Mouse (Mus musculus): ENCODE measurements at regions not wholly inside any gene's neighbourhood (a gene's known extent, or its start where the extent isn't known, plus 50 kb on each side); places are given as distances from the start of the nearest gene placed in this dataset.
"Not testable (repeated sequence)": the region's sequence is repeated elsewhere in the genome, so short reads cannot be mapped to it uniquely, and the experiment has no call there.

DNA sequence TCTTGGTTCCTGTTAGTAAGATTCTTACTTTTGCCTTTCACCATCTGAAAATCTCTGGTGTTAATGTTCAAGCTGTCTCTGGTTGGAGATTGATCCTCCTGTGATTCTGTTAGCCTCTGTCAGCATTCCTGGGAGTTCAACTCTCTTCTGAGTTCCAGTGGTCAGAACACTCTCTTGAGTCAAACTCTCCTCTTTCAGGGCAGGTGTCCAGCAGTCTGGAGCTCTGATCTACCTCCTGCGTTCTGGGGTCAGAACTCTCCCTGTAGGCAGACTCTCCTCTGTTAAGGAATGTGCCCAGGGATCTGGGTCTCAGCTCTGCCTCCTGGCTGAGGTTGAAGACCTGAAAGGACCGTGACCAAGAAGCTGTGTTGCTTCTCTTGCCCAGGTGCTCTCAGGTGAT is 581.3 kb downstream of the H2al1n start:
- not testable (repeated sequence) for H3K9ac ChIP-seq (replicated peaks; ENCODE audit: low read length, poor library complexity, severe bottlenecking); H3K36me3 ChIP-seq (ENCODE audit: insufficient read depth, low read length); H3K9me3 ChIP-seq (ENCODE audit: low read length); H3K27ac ChIP-seq (ENCODE audit: low read depth, low read length); H3K4me3 ChIP-seq (ENCODE audit: low read depth, low read length); H3K27me3 ChIP-seq (ENCODE audit: insufficient read depth, low read length); DNase-seq (ENCODE audit: low spot score); H3K4me2 ChIP-seq (ENCODE audit: low read depth, low read length, poor library complexity, severe bottlenecking); H3K4me1 ChIP-seq (ENCODE audit: insufficient read depth, low read length); ATAC-seq (ENCODE audit: low FRiP score)
- 93% methylated on average over 2 of the region's 2 CpGs for WGBS

DNA sequence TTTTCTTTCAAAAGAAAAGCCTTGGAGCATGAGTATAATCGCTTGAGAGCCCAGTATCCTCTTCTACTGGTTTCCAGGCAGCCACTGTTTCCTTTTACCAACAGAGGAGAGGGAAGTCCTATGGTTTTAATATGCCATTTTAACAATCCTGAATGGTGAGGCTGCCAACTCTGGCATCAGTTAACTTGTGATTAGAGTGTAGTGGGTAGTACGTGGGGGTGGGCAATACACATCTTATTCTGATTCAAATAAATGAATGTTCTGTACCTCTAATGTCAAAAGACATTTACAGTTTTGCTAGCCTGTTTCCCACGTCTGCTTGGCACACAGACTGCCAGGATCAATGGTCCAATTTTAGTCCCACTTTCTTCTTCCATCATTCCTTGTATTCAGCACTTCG is 624.9 kb downstream of the H2al1n start:
- DNase-seq (ENCODE audit: low spot score) (no peak), ATAC-seq (ENCODE audit: low FRiP score) (no peak)
- no peak for TF ChIP-seq CTCF (IDR thresholded peaks at IDR 0.05)
- Histone ChIP-seq H3K36me3 (ENCODE audit: insufficient read depth, low read length) (no peaks in the 10 kb centered on the region), H3K4me2 (ENCODE audit: low read depth, low read length, poor library complexity, severe bottlenecking) (no peak overlapping the region), H3K9ac (replicated peaks; ENCODE audit: low read length, poor library complexity, severe bottlenecking) (no peak overlapping the region), H3K27ac (ENCODE audit: low read depth, low read length) (no peak overlapping the region), H3K4me3 (ENCODE audit: low read depth, low read length) (no peak overlapping the region), H3K27me3 (ENCODE audit: insufficient read depth, low read length) (no peaks in the 10 kb centered on the region), H3K9me3 (ENCODE audit: low read length) (no peaks in the 10 kb centered on the region), H3K4me1 (ENCODE audit: insufficient read depth, low read length) (no peaks in the 10 kb centered on the region)
- WGBS = 47% methylated on average over 4 of the region's 4 CpGs

DNA sequence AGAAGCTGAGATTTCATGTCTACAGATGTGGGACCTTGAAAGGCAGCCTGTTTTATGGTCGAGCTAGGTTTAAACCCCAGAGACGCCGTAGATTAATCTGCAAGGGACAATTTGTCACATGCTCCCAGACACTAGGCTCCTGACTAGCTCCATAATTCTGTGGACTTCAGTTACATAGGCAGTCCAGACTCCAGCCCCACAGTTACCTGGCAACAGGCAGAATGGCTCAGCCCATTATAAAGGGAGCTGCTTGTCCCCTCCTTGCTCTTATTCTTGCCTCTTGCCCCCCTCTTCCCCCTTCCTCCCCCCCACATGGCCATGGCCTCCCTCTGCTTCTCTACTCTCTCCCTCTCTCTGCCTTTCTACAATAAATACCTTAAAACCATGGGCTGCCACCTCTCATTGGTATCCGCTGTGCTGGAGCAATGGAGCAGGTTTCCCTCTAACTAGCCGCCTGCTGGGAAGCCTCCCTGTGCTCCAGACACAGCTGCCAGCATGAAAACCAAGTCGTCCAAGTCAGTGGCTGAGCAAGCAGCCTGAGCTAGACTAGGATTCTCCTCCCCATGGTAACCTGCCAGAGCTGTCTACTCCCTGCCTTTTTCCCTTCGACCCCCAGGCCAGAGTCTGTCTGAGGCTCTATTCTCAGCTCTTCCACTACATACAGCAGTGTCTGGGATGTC is 628.9 kb downstream of the H2al1n start:
- Histone ChIP-seq H3K36me3 (ENCODE audit: insufficient read depth, low read length) (no peaks in the 10 kb centered on the region), H3K4me3 (ENCODE audit: low read depth, low read length) (no peak overlapping the region), H3K9ac (replicated peaks; ENCODE audit: low read length, poor library complexity, severe bottlenecking) (no peak overlapping the region), H3K27ac (ENCODE audit: low read depth, low read length) (no peak overlapping the region), H3K9me3 (ENCODE audit: low read length) (no peaks in the 10 kb centered on the region), H3K4me2 (ENCODE audit: low read depth, low read length, poor library complexity, severe bottlenecking) (no peak overlapping the region), H3K4me1 (ENCODE audit: insufficient read depth, low read length) (no peaks in the 10 kb centered on the region), H3K27me3 (ENCODE audit: insufficient read depth, low read length) (no peaks in the 10 kb centered on the region)
- DNase-seq (ENCODE audit: low spot score) = peak; percentile 35
- peak; percentile 31; the same call in 1 of the 2 replicates for ATAC-seq (ENCODE audit: low FRiP score)
- 37% methylated on average over 7 of the region's 7 CpGs for WGBS
- no peak for TF ChIP-seq CTCF (IDR thresholded peaks at IDR 0.05)

DNA sequence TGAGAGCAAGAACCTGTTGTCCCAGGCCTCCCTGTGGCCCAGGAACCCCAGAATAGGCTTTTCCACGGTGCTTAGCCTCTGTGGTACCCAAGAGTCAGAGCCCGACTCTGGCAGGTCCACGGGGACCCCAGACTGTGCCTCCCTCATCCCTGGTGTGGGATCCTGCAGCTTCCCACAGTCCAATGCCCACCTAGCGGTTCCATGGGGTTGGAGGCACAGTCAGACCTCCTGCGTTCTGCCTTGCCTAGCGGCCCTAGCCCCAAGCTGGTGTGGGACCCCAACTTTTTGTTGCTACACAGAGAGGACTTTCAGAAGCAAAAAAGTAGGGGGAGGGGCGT is 629.4 kb downstream of the H2al1n start:
- H3K4me1 ChIP-seq (ENCODE audit: insufficient read depth, low read length) = no peaks in the 10 kb centered on the region
- H3K9me3 ChIP-seq (ENCODE audit: low read length) = no peaks in the 10 kb centered on the region
- H3K9ac ChIP-seq (replicated peaks; ENCODE audit: low read length, poor library complexity, severe bottlenecking) = no peak overlapping the region
- TF ChIP-seq CTCF (IDR thresholded peaks at IDR 0.05) = no peak
- no peaks in the 10 kb centered on the region for H3K27me3 ChIP-seq (ENCODE audit: insufficient read depth, low read length)
- H3K27ac ChIP-seq (ENCODE audit: low read depth, low read length) = no peak overlapping the region
- DNase-seq (ENCODE audit: low spot score) (no peak), ATAC-seq (ENCODE audit: low FRiP score) (no peak)
- no peak overlapping the region for H3K4me2 ChIP-seq (ENCODE audit: low read depth, low read length, poor library complexity, severe bottlenecking)
- WGBS = 64% methylated on average over 7 of the region's 7 CpGs
- H3K36me3 ChIP-seq (ENCODE audit: insufficient read depth, low read length) = no peaks in the 10 kb centered on the region
- H3K4me3 ChIP-seq (ENCODE audit: low read depth, low read length) = no peak overlapping the region

DNA sequence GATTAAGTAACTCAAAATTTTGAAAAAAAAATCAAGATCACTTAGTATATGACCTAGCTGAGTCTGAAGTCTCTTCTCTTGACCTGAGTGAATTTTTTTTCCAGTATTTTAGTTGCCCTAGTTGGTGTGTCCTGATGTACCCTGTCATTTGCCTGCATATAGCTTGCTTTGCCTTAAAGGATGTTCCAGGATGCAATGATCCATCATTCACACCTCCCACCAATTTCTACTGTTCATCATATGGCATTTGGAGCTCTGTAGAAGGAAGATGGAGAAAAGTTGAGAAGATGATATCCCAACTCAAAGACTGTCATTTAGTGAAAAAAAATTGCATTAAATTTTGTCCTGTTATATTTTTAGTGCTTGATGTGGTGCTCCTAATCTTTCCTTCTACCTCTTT is 634.4 kb downstream of the H2al1n start:
- H3K4me2 ChIP-seq (ENCODE audit: low read depth, low read length, poor library complexity, severe bottlenecking) = no peak overlapping the region
- ATAC-seq (ENCODE audit: low FRiP score) (no peak), DNase-seq (ENCODE audit: low spot score) (no peak)
- TF ChIP-seq CTCF (IDR thresholded peaks at IDR 0.05) = no peak
- no peaks in the 10 kb centered on the region for H3K27me3 ChIP-seq (ENCODE audit: insufficient read depth, low read length)
- no peak overlapping the region for H3K9ac ChIP-seq (replicated peaks; ENCODE audit: low read length, poor library complexity, severe bottlenecking)
- H3K4me3 ChIP-seq (ENCODE audit: low read depth, low read length) = no peak overlapping the region
- no peaks in the 10 kb centered on the region for H3K36me3 ChIP-seq (ENCODE audit: insufficient read depth, low read length)
- H3K27ac ChIP-seq (ENCODE audit: low read depth, low read length) = no peak overlapping the region
- H3K4me1 ChIP-seq (ENCODE audit: insufficient read depth, low read length) = no peaks in the 10 kb centered on the region
- H3K9me3 ChIP-seq (ENCODE audit: low read length) = no peaks in the 10 kb centered on the region

DNA sequence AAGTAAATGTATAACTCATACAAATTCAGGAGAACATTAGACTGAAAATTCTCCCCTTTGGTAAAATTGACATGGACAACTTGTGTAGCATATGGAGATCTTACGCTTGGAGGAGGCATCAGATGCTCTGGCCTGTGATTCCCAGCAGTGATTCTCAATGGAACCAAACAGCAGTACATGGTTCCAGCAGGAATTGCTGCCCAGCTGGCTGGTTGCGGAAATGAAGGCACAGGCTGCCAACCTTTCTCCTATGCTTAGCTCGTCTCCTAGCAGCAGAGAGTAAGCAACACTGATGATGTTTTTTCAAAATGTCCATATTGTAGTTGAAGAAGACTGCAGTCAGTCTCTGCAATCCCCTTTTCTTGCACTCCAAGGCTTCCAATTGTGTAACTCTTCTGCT is 673.7 kb downstream of the H2al1n start:
- ATAC-seq (ENCODE audit: low FRiP score) (no peak), DNase-seq (ENCODE audit: low spot score) (peak; percentile 57)
- Histone ChIP-seq H3K4me1 (ENCODE audit: insufficient read depth, low read length) (no peaks in the 10 kb centered on the region), H3K4me3 (ENCODE audit: low read depth, low read length) (no peak overlapping the region), H3K9me3 (ENCODE audit: low read length) (no peaks in the 10 kb centered on the region), H3K36me3 (ENCODE audit: insufficient read depth, low read length) (no peaks in the 10 kb centered on the region), H3K4me2 (ENCODE audit: low read depth, low read length, poor library complexity, severe bottlenecking) (no peak overlapping the region), H3K27me3 (ENCODE audit: insufficient read depth, low read length) (no peaks in the 10 kb centered on the region), H3K9ac (replicated peaks; ENCODE audit: low read length, poor library complexity, severe bottlenecking) (no peak overlapping the region), H3K27ac (ENCODE audit: low read depth, low read length) (no peak overlapping the region)
- WGBS = 80% methylated on average over 3 of the region's 3 CpGs
- no peak for TF ChIP-seq CTCF (IDR thresholded peaks at IDR 0.05)

Measured in midbrain, postnatal 0 days (tissue).